Mouse (Mus musculus) heart, embryonic 12.5 days (tissue): ENCODE measurements at regions not wholly inside any gene's neighbourhood (a gene's known extent, or its start where the extent isn't known, plus 50 kb on each side); places are given as distances from the start of the nearest gene placed in this dataset.
A peak's percentile ranks its signal among the peaks of the same experiment; 100 is the strongest.

Experiments used
- ATAC-seq: fragments of 200-750 bp; cut with Nextera tagmentation; 2 replicates; pipeline ENCODE4 v1.8.0; 2017; ENCODE audit warnings: moderate TSS enrichment, moderate library complexity; ENCODE audit not compliant: insufficient number of reproducible peaks, low FRiP score
- H3K27ac ChIP-seq: fragments of 300-500 bp; sonication (generic); 2 replicates; pipeline ENCODE4 v1.5.1; 2016; ENCODE audit warnings: mild to moderate bottlenecking, moderate library complexity; ENCODE audit not compliant: poor library complexity, severe bottlenecking
- H3K27me3 ChIP-seq: fragments of 300-500 bp; sonication (generic); replicated peaks from 2 replicates; pipeline ENCODE4 v1.6.1; 2016; ENCODE audit warnings: mild to moderate bottlenecking, moderate library complexity
- H3K36me3 ChIP-seq: fragments of 300-500 bp; sonication (generic); 2 replicates; pipeline ENCODE4 v1.6.1; 2016; ENCODE audit warnings: mild to moderate bottlenecking, moderate library complexity
- H3K4me1 ChIP-seq: fragments of 300-500 bp; sonication (generic); replicated peaks from 2 replicates; pipeline ENCODE4 v1.6.1; 2016; ENCODE audit warnings: mild to moderate bottlenecking
- H3K4me2 ChIP-seq: fragments of 300-500 bp; sonication (generic); 2 replicates; pipeline ENCODE4 v1.6.1; 2016; ENCODE audit warnings: mild to moderate bottlenecking, moderate library complexity
- H3K4me3 ChIP-seq: fragments of 300-500 bp; sonication (generic); 2 replicates; pipeline ENCODE4 v1.5.1; 2016; ENCODE audit warnings: mild to moderate bottlenecking
- H3K9ac ChIP-seq: fragments of 300-500 bp; sonication (generic); 2 replicates; pipeline ENCODE4 v1.6.1; 2016; ENCODE audit warnings: mild to moderate bottlenecking, moderate library complexity
- H3K9me3 ChIP-seq: fragments of 300-500 bp; sonication (generic); replicated peaks from 2 replicates; pipeline ENCODE4 v1.6.1; 2016; ENCODE audit warnings: mild to moderate bottlenecking, moderate library complexity
- WGBS: fragments of 180-500 bp; shearing (Covaris S2); methylation state at CpG from one replicate; pipeline ENCODE4 v1.1.7; 2016; 5-methylcytosine and 5-hydroxymethylcytosine counted together

DNA sequence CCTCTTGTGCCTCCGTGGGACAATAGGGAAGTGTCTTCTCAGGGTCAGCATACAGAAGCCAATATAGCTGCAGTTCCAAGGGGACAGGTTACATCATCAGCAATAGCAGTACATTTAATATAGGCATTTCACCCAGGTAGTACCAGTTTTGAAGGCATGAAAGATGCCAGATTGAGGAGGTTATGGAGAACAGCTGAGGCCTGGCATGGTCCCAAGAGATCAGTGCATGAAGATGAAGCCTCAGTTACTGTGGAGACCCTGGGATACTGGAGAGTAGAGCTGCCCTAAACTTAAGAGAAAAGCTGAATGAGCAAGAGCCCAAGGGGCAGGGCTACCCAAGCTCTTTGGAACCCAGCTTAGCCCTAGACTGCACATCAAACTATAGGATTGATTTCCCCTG lies 94.1 kb upstream of the Adcy1 start:
- 76% methylated on average over 1 of the region's 1 CpGs for WGBS
- H3K9me3 ChIP-seq, result no peaks in the 10 kb centered on the region; the same call in 1 of the 2 replicates
- no peak overlapping the region for H3K9ac ChIP-seq
- H3K4me2 ChIP-seq, result no peak overlapping the region
- H3K27ac ChIP-seq, result no peak overlapping the region
- no peak overlapping the region for H3K4me3 ChIP-seq
- no peaks in the 10 kb centered on the region for H3K36me3 ChIP-seq
- no peak for ATAC-seq
- no peaks in the 10 kb centered on the region for H3K27me3 ChIP-seq
- no peaks in the 10 kb centered on the region for H3K4me1 ChIP-seq

- no peaks in the 10 kb centered on the region for H3K27me3 ChIP-seq
- H3K9ac ChIP-seq, result no peak overlapping the region
- 79% methylated on average over 5 of the region's 5 CpGs for WGBS
- no peak overlapping the region for H3K27ac ChIP-seq
- H3K4me3 ChIP-seq, result no peak overlapping the region
- no peak for ATAC-seq
- H3K4me2 ChIP-seq, result no peak overlapping the region
- no peaks in the 10 kb centered on the region for H3K36me3 ChIP-seq
- no peaks in the 10 kb centered on the region for H3K4me1 ChIP-seq
- no peaks in the 10 kb centered on the region; the same call in 1 of the 2 replicates for H3K9me3 ChIP-seq
Measured at GRCm38 (mm10) chr11:6966968-6967367, 96.3 kb upstream of the Adcy1 start.

- H3K4me2 ChIP-seq, result no peak overlapping the region
- H3K27me3 ChIP-seq, result no peaks in the 10 kb centered on the region
- H3K9me3 ChIP-seq, result peaks cover 8% of the 10 kb centered on the region; the same call in 1 of the 2 replicates
- no peak for ATAC-seq
- no peak overlapping the region for H3K27ac ChIP-seq
- 62% methylated on average over 2 of the region's 2 CpGs for WGBS
- H3K4me1 ChIP-seq, result no peaks in the 10 kb centered on the region
- no peaks in the 10 kb centered on the region for H3K36me3 ChIP-seq
- no peak overlapping the region for H3K4me3 ChIP-seq
- H3K9ac ChIP-seq, result no peak overlapping the region
Measured at GRCm38 (mm10) chr11:6964524-6964923, 98.8 kb upstream of the Adcy1 start.

- Histone ChIP-seq H3K36me3 (no peaks in the 10 kb centered on the region), H3K9ac (no peak overlapping the region), H3K4me2 (no peak overlapping the region), H3K27ac (no peak overlapping the region), H3K27me3 (no peaks in the 10 kb centered on the region), H3K4me3 (no peak overlapping the region), H3K9me3 (peaks cover 8% of the 10 kb centered on the region; the same call in 1 of the 2 replicates), H3K4me1 (no peaks in the 10 kb centered on the region)
- WGBS, result 64% methylated on average over 3 of the region's 3 CpGs
- no peak for ATAC-seq
Measured at GRCm38 (mm10) chr11:6963600-6963999, 99.7 kb upstream of the Adcy1 start.

GRCm38 (mm10) chr11:6962786-6963575 lies 100.3 kb upstream of the Adcy1 start:
- Histone ChIP-seq H3K4me1 (no peaks in the 10 kb centered on the region), H3K27ac (no peak overlapping the region), H3K9me3 (peaks cover 8% of the 10 kb centered on the region; the same call in 1 of the 2 replicates), H3K9ac (no peak overlapping the region), H3K4me3 (no peak overlapping the region), H3K4me2 (no peak overlapping the region), H3K27me3 (no peaks in the 10 kb centered on the region), H3K36me3 (no peaks in the 10 kb centered on the region)
- 72% methylated on average over 1 of the region's 1 CpGs for WGBS
- no peak for ATAC-seq

DNA sequence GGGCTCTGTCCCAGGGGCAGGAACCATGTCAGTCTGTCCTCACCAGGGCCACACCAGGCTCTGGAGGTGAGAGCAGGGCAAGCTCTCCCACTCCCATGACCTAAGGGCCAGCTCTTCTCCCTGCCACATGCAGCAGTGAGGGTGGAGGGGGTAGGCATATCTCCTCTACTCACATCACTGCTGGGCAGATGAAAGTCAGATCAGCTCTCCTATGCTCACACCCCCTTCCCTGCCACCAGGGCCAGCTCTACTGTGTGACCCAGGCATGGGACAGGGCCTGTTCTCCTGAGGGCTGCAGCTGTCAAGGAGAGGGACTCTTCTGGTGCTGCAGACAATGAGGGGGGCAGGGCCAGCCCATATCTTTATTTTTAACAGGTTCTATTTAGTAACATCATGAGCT lies 101.0 kb upstream of the Adcy1 start:
- no peak overlapping the region for H3K9ac ChIP-seq
- H3K36me3 ChIP-seq, result no peaks in the 10 kb centered on the region
- H3K4me1 ChIP-seq, result no peaks in the 10 kb centered on the region
- no peak for ATAC-seq
- H3K27me3 ChIP-seq, result no peaks in the 10 kb centered on the region
- H3K27ac ChIP-seq, result no peak overlapping the region
- H3K4me2 ChIP-seq, result no peak overlapping the region
- no peak overlapping the region for H3K4me3 ChIP-seq
- peaks cover 8% of the 10 kb centered on the region; the same call in 1 of the 2 replicates for H3K9me3 ChIP-seq

DNA sequence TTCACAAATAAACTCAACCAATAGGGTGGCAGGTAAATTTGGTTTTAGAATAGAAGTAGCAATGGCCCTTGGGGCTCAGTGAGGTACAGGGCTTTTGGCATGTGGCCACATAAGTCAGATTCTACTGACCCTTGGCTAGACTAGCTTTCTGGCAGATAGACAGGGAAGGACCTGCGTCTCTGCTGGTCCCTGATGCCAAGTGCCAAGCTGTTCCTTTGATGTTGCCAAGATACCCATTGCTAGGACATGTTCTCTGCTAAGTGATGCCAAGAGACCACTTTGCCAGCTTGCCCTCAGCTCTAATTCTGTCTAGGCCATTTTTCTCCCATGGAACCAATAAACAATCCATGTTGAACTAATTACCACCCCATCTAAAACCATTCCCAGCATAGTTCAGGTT lies 110.5 kb upstream of the Adcy1 start:
- Histone ChIP-seq H3K9ac (no peak overlapping the region), H3K36me3 (no peaks in the 10 kb centered on the region), H3K4me2 (no peak overlapping the region), H3K27me3 (no peaks in the 10 kb centered on the region), H3K4me3 (no peak overlapping the region), H3K4me1 (no peaks in the 10 kb centered on the region), H3K27ac (no peak overlapping the region), H3K9me3 (no peaks in the 10 kb centered on the region)
- ATAC-seq, result no peak
- 77% methylated on average over 1 of the region's 1 CpGs for WGBS

DNA sequence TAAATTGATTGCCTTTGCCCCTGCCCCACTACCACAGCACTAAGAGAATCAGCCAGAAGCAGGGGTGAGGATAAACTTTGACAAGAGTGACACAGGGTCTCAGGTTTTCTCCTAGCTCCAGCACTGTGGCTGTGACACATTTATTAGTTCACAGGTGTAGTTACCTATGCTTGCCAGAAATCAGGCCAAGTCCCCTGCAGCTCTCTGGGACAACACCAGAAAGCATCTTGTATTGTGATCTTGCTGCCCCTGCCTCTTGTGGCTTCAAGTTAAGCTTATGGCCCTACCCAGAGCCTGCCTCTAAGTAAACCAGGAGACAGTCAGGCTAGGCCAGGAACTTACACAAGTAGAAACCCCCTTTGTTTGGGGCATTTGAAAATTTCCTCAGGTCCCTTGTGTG lies 111.9 kb upstream of the Adcy1 start:
- Histone ChIP-seq H3K27me3 (no peaks in the 10 kb centered on the region), H3K4me3 (no peak overlapping the region), H3K4me2 (no peak overlapping the region), H3K4me1 (no peaks in the 10 kb centered on the region), H3K36me3 (no peaks in the 10 kb centered on the region), H3K27ac (no peak overlapping the region), H3K9me3 (no peaks in the 10 kb centered on the region), H3K9ac (no peak overlapping the region)
- no peak for ATAC-seq

DNA sequence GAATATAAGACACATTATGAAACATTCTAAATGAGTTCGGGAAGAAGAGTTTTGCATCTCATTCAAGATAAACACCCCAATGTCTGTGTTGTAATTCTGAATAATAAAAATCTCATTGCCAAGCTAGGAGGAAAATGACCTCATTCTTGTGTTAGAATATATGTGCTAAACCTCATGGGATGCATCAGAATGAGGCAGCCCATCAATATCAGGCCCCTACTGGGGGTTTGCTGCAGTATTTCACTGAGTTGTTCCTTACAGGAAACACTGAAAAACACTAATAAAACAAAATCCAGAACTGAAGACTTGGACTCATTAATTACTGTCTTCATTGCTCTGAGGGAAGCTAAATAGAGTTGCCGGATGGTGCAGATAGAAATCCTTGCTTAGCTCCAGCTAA lies 111.6 kb upstream of the Gm11983 start:
- Histone ChIP-seq H3K4me2 (no peak overlapping the region), H3K9ac (no peak overlapping the region), H3K27me3 (no peaks in the 10 kb centered on the region), H3K4me1 (no peaks in the 10 kb centered on the region), H3K36me3 (no peaks in the 10 kb centered on the region), H3K9me3 (no peaks in the 10 kb centered on the region), H3K4me3 (no peak overlapping the region), H3K27ac (no peak overlapping the region)
- WGBS, result 79% methylated on average over 2 of the region's 2 CpGs
- ATAC-seq, result no peak

DNA sequence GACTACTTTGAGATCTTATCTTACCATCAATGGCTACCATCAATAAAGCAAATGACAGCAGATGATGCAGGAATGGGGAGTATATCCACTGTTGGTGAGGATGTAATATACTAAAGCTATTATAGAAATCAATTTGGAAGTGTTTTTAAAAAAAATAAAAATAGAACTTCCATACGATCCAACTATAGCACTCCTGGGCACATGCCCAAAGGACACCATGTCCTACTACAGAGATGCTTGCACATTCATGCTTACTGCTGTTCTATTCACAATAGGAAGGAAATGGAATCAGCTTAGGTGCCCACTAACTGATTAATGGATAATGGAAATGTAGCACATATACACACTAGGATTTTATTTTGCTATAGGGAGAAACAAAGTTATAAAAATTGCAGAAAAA lies 96.7 kb upstream of the Gm11983 start:
- Histone ChIP-seq H3K27me3 (no peaks in the 10 kb centered on the region), H3K36me3 (no peaks in the 10 kb centered on the region), H3K9ac (no peak overlapping the region), H3K4me1 (no peaks in the 10 kb centered on the region), H3K27ac (no peak overlapping the region), H3K4me2 (no peak overlapping the region), H3K9me3 (no peaks in the 10 kb centered on the region), H3K4me3 (no peak overlapping the region)
- no peak for ATAC-seq
- WGBS, result 81% methylated on average over 1 of the region's 1 CpGs

DNA sequence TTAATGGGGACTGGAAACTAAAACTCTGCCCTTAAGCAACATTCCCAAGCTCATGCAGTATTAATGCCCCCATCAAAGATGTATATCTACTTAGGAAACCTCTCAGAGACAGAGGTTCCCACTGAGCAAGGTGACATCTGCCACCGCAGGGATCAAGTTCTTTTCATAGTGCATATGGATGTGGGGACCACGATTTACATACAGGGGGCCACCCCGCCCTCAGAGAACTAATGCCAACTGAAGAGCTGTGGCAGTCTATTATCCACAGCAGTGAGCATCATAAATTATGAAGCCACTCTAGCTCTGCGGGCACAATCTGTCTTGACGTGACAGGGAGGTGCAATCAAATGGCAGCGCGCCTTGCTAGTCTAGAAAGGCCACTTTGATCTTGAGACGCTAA lies 88.6 kb upstream of the Gm11983 start:
- 86% methylated on average over 8 of the region's 8 CpGs for WGBS

GRCm38 (mm10) chr11:6924476-6924875 lies 87.0 kb upstream of the Gm11983 start:
- no peak overlapping the region for H3K4me3 ChIP-seq
- H3K36me3 ChIP-seq, result no peaks in the 10 kb centered on the region
- H3K27ac ChIP-seq, result no peak overlapping the region
- no peak overlapping the region for H3K9ac ChIP-seq
- peaks cover 14% of the 10 kb centered on the region; the same call in 1 of the 2 replicates for H3K4me1 ChIP-seq
- H3K27me3 ChIP-seq, result no peaks in the 10 kb centered on the region
- peak overlapping the region; percentile 54 for H3K4me2 ChIP-seq
- 0 out of 2 replicates have a peak, but pooled peaks have one; percentile 6 for ATAC-seq
- no peaks in the 10 kb centered on the region for H3K9me3 ChIP-seq
- WGBS, result 24% methylated on average over 6 of the region's 6 CpGs

More for the DNA sequence above, 88.6 kb upstream of the Gm11983 start:
- Histone ChIP-seq H3K4me3 (no peak overlapping the region), H3K9me3 (no peaks in the 10 kb centered on the region), H3K4me2 (no peak overlapping the region), H3K4me1 (peaks cover 14% of the 10 kb centered on the region; the same call in 1 of the 2 replicates), H3K27ac (no peak overlapping the region), H3K27me3 (no peaks in the 10 kb centered on the region), H3K9ac (no peak overlapping the region), H3K36me3 (no peaks in the 10 kb centered on the region)
- ATAC-seq, result no peak
